Mouse (Mus musculus): ENCODE data around the gene Cmip. TPM values are rescaled to one million over a fixed set of nuclear protein-coding genes. Genes with fewer than 3 reads are reported as not detected.

Cmip gene
- polyA plus RNA-seq, 1 experiment from 2014 or later: 9.4 TPM

DNA sequence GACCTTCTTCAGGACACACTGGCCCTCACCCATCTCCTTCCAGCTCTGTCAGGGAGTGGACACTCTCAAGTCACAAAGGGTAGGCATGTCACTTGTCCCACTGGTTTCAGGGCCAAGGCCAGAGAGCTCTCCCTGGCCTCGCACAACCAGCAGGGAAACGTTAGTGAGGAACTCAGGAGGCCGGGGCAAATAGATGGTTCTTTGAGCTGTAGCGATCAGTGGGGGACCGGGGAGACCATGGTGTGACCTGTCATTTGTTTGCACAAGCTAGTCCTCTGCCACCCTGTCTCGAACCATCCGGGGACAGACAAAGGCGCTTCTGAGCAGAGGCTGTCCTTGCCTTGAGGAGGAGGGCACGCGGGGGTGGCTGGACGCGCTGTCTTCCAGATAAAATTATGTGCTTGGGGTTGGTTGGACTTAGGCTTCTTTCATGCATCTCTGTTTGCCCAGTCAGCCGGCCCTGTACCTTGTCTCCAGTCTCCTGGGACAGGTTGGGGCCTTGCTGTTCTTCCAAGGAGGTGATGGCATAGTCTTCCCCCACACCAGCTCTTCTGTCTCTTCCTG is 99.3 kb downstream of the Cmip start:
- no peak for ATAC-seq (replicated peaks; ENCODE audit: insufficient number of reproducible peaks, insufficient read depth, low FRiP score, low read depth)
- Histone ChIP-seq H3K9ac (no peak overlapping the region), H3K27me3 (no peaks in the 10 kb centered on the region), H3K27ac (no peak overlapping the region), H3K36me3 (no peaks in the 10 kb centered on the region), H3K4me3 (no peak overlapping the region), H3K9me3 (replicated peaks) (no peaks in the 10 kb centered on the region), H3K4me2 (no peak overlapping the region), H3K4me1 (replicated peaks) (peaks cover 16% of the 10 kb centered on the region; the same call in 1 of the 2 replicates)
- WGBS: 80% methylated on average over 13 of the region's 13 CpGs

DNA sequence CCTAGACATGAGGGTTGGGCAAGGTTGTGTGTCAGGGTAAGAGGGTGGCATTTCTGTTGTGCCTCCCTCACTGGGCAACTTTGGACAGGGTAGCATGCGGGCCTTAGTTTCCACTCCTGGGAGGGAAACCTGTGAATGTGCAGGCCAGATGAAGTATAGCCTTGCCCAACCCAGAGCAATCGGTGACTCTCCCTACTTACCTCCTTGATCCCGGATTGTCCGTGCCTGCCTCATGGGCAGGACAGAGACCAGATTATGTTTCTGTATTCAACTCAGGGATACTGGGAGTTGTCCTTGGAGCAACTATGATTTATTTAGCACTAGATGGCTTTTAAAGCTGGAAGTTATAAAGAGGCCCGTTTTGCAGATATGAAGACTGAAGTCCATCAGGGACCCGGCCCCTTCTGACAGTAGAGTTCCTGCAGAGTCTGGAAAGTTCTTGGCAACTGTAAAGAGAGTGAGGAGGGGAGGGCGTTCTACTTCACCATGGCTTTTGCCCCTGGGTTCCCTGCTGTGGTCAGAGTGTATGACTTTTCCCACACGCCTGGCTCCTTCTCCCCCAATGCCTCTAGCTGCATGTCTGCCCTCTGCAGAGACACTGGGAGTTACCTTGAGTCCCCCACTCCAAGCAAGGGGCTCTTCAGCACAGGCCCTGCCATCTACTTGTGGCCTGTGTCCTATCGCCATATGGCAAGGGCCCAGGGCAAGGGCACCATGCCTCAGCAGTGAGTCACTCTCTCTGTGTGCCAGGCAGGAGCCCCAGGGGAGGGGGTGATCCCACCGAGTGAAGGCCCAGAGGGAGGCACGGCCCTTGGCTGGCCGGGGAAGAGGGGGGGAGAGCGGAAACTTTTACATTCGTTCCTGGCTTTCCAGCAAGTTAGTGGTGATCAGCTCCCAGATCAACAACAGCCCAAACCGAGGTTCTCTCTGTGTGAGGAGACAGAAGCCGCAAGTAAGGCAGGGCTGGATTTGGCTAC is 100.9 kb downstream of the Cmip start:
- H3K27ac ChIP-seq: no peak overlapping the region
- ATAC-seq (replicated peaks; ENCODE audit: insufficient number of reproducible peaks, insufficient read depth, low FRiP score, low read depth): no peak
- H3K4me1 ChIP-seq (replicated peaks): peaks cover 29% of the 10 kb centered on the region
- no peak overlapping the region for H3K4me2 ChIP-seq
- no peak overlapping the region for H3K9ac ChIP-seq
- no peaks in the 10 kb centered on the region for H3K27me3 ChIP-seq
- H3K9me3 ChIP-seq (replicated peaks): no peaks in the 10 kb centered on the region
- 80% methylated on average over 16 of the region's 16 CpGs for WGBS
- no peak overlapping the region for H3K4me3 ChIP-seq
- H3K36me3 ChIP-seq: no peaks in the 10 kb centered on the region

DNA sequence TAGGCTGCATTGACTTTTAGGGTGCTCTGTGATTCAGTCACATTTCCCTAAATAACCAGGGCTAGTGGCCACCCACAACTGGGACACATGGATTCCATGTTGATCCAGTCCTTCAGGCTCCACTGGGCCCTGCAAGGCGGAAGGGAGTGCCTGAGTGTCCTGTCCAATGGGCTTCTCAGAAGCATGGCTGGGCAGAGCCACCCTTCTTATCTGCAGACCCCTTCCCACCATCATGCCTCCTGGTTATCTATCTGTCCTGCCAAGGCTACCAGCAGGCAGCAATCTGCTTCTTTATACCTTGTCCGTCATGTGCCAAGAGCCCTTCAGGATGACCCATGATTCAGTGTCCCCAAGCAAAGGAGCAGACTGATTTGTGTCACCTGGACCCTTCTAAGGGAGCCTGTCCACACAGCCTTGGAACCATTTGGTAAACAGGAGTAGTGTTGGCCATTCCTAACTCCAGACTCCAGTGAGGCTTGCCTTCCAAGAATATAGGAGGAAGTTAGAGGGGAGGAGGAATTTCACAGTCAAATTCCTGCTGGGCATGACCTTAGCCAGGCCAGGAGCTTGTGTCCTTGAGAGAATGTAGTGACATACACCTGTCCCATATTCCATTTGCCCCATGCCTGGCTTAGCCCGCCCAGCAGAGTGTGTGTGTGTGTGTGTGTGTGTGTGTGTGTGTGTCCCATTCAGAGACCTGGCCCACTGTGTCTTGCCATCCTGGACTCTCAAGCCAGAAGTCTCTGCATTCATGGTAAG is 103.5 kb downstream of the Cmip start:
- Histone ChIP-seq H3K4me2 (no peak overlapping the region), H3K27ac (no peak overlapping the region), H3K36me3 (no peaks in the 10 kb centered on the region), H3K4me1 (replicated peaks) (peaks cover 48% of the 10 kb centered on the region), H3K9me3 (replicated peaks) (no peaks in the 10 kb centered on the region), H3K9ac (no peak overlapping the region), H3K4me3 (no peak overlapping the region), H3K27me3 (no peaks in the 10 kb centered on the region)
- no peak for ATAC-seq (replicated peaks; ENCODE audit: insufficient number of reproducible peaks, insufficient read depth, low FRiP score, low read depth)
- WGBS: 85% methylated on average over 3 of the region's 3 CpGs

DNA sequence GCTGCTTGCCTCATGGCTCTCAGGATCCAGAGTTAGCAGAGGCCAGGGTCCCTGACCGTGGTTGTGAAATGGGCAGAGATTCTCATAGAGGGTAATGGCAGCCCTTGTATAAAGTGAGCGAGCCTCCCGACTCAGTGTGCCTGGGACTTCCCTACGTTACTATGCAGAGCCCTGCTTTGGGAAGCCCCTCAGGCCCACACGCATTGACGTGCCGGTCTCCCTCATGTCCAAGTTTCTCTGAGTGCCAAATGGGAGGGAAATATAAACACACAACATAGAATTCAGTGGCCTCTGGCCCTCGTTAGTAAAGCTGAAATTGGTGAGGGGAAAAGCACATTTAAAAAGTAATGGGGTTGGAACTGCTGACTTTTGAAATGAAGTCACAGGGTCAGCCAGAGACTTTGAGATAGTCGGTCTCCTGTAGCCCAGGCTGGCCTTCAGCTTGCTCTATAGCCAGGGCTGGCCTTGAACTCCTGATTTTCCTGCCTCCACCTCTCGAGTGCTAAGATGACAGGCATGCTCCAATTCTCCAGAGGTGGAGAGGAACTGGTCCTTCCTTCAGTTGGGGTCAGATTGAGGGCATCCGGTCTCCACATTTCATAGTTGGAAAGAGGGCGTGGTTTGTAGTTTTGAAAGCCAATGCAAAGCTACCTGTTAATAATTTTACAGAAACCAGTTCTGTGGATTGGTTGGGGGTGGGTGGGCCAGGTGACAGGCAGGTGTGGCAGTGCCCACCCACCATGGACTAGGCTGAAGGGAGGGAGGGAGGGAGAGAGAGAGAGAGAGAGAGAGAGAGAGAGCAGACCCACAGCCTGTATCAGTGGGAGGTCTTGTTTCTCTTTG is 105.0 kb downstream of the Cmip start:
- Histone ChIP-seq H3K9me3 (replicated peaks) (no peaks in the 10 kb centered on the region), H3K4me2 (no peak overlapping the region), H3K4me1 (replicated peaks) (peaks cover 53% of the 10 kb centered on the region), H3K27me3 (no peaks in the 10 kb centered on the region), H3K36me3 (no peaks in the 10 kb centered on the region), H3K9ac (no peak overlapping the region), H3K27ac (0 out of 2 replicates have a peak overlapping the region, but pooled peaks have one; percentile 22), H3K4me3 (no peak overlapping the region)
- no peak for ATAC-seq (replicated peaks; ENCODE audit: insufficient number of reproducible peaks, insufficient read depth, low FRiP score, low read depth)
- WGBS: 75% methylated on average over 12 of the region's 12 CpGs

DNA sequence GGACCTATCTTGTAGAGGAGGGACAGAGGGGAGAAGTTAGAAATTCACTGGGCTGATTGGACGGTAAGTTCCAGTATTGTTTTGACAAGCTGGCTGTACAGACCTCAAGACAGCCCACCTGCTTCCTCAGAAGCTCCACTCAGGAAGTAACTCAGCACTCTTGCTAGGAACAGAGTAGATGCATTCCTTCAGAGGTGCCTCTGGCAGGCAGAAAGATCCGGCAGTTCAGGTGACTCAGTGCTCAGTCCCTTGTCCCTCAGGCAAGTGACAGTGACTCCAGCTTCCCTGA is 105.5 kb downstream of the Cmip start:
- H3K9me3 ChIP-seq (replicated peaks): no peaks in the 10 kb centered on the region
- H3K27me3 ChIP-seq: no peaks in the 10 kb centered on the region
- no peak overlapping the region for H3K9ac ChIP-seq
- H3K36me3 ChIP-seq: no peaks in the 10 kb centered on the region
- no peak overlapping the region for H3K4me3 ChIP-seq
- H3K4me2 ChIP-seq: no peak overlapping the region
- H3K27ac ChIP-seq: peak overlapping the region; percentile 22; the same call in 1 of the 2 replicates
- WGBS: 33% methylated on average over 2 of the region's 2 CpGs
- H3K4me1 ChIP-seq (replicated peaks): peaks cover 51% of the 10 kb centered on the region
- ATAC-seq (replicated peaks; ENCODE audit: insufficient number of reproducible peaks, insufficient read depth, low FRiP score, low read depth): no peak

DNA sequence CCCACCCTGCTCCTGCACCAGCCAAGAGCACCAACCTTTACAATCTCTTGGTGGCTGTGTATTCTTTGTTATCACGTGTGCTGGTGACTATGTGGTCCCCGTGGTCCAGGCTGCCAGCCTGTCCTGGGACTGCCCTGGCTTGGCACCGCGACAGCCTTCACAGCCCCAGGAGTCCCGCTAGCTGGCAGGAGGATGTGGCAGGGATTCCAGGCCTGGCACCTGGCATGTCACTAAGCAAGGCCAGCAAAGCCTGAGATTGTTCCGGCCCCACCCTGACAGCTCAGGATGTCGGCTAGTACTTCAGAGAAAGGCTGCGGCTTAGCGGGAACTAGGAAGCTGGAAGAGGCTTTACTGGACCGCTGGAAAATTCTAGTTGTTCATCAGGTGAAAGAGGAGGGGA is 106.4 kb downstream of the Cmip start:
- H3K27me3 ChIP-seq: no peaks in the 10 kb centered on the region
- peaks cover 59% of the 10 kb centered on the region for H3K4me1 ChIP-seq (replicated peaks)
- 59% methylated on average over 10 of the region's 10 CpGs for WGBS
- H3K9ac ChIP-seq: no peak overlapping the region
- ATAC-seq (replicated peaks; ENCODE audit: insufficient number of reproducible peaks, insufficient read depth, low FRiP score, low read depth): no peak; the same call in 1 of the 2 replicates
- H3K9me3 ChIP-seq (replicated peaks): no peaks in the 10 kb centered on the region
- no peak overlapping the region for H3K27ac ChIP-seq
- H3K36me3 ChIP-seq: no peaks in the 10 kb centered on the region
- H3K4me2 ChIP-seq: no peak overlapping the region
- no peak overlapping the region for H3K4me3 ChIP-seq

DNA sequence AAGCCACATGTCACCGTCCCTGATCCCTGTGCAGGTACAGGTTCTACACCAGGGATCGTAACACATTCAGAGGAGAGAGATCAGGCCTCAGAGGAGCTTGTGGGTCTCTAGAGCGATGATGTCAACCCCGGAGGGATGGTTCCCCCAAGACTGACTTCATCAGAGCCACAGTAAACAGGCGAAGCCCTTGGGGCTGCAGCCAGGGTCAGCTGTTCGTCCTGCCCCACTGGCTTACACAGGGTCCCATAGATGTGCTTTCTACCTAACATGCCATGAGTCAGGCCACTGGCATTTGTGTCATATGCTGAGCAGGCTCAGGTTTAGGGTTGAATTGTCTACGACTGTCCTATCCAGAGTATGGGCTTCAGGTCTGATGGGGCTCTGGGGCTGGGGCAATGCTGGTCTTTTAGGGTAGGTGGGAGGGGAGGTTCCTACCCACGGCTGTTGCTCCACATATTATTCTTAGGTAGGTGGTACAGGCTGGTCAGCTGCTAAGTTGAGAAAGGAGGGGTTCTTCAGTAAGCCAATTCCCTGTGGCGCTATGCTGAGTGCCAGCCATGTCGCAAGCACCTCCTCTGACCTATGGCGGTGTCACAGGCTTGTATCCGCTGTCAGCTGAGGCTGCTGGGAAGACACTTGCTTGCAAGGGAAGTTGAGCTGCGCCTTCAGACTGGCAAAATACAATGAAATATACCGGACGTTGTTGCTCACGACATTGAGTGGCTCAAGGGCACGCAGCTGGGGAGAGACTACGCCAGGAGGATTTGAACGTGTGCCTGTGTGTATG is 107.7 kb downstream of the Cmip start:
- no peak for ATAC-seq (replicated peaks; ENCODE audit: insufficient number of reproducible peaks, insufficient read depth, low FRiP score, low read depth)
- 78% methylated on average over 19 of the region's 19 CpGs for WGBS
- Histone ChIP-seq H3K4me3 (no peak overlapping the region), H3K27ac (no peak overlapping the region), H3K4me2 (no peak overlapping the region), H3K27me3 (no peaks in the 10 kb centered on the region), H3K36me3 (no peaks in the 10 kb centered on the region), H3K9ac (no peak overlapping the region), H3K4me1 (replicated peaks) (peaks cover 70% of the 10 kb centered on the region), H3K9me3 (replicated peaks) (no peaks in the 10 kb centered on the region)

DNA sequence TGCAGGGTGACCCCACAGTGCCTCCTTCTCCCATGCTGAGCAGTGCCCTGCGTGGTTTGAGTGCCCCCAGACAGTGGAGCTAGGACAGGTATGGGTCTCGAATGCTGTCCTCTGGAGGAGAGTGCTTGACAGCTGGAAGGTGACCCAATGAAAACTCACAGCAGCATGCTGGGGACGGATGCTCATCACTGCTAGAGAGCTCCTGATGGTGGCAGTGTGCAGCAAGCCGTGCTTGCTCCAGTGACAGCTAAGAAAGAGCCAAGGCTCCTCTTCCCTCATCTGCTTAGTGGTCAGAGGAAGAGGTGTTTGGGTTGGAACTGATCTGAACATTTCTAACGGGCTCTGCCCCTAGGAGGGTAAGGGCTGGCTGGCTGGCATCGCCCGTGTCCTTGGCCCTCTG is 109.6 kb downstream of the Cmip start:
- ATAC-seq (replicated peaks; ENCODE audit: insufficient number of reproducible peaks, insufficient read depth, low FRiP score, low read depth): no peak
- Histone ChIP-seq H3K4me3 (no peak overlapping the region), H3K36me3 (no peaks in the 10 kb centered on the region), H3K27me3 (no peaks in the 10 kb centered on the region), H3K4me1 (replicated peaks) (peaks cover 76% of the 10 kb centered on the region), H3K9ac (no peak overlapping the region), H3K4me2 (no peak overlapping the region), H3K27ac (no peak overlapping the region), H3K9me3 (replicated peaks) (no peaks in the 10 kb centered on the region)
- 51% methylated on average over 7 of the region's 7 CpGs for WGBS

DNA sequence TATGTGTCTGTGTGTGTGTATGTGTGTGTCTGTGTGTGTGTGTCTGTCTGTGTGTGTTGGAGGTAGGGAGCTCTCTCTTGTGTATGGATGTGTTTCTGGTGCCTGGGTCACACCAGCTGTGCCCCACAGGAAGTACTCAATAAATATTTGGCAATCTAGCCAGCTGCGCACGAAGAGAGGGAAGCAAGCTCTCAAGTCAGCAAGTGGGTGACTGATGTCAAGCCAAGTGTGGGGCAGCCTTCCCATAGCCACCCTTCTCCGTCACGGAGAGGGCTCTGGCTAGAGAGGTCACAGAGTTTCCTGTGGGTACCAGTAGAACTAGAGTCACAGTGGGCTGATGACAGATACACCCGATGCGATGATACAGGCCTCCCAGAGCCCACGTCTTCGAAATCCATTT is 110.6 kb downstream of the Cmip start:
- Histone ChIP-seq H3K27me3 (no peaks in the 10 kb centered on the region), H3K27ac (no peak overlapping the region), H3K4me2 (no peak overlapping the region), H3K36me3 (no peaks in the 10 kb centered on the region), H3K4me3 (no peak overlapping the region), H3K9me3 (replicated peaks) (no peaks in the 10 kb centered on the region), H3K4me1 (replicated peaks) (peaks cover 76% of the 10 kb centered on the region), H3K9ac (no peak overlapping the region)
- no peak for ATAC-seq (replicated peaks; ENCODE audit: insufficient number of reproducible peaks, insufficient read depth, low FRiP score, low read depth)
- 63% methylated on average over 8 of the region's 8 CpGs for WGBS

DNA sequence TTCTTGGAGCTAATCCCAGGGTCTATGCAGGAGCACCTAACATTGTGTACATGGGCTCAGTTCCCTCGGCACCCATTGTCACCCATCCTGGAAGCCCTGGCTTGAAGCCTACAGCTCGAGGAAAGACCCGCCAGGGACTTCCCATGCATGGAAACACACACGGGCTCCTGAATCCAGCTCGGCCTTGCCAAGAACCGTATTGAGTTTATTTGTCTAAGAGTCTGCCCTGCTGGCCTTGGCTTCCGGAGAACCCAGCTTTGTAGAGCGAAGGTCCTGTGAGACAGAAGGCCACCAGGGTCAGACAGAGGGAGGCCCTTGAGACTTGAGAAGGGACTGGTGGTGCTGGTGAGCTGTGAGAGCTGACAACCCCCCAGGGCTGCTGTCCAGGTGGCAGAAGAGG is 111.9 kb downstream of the Cmip start:
- no peaks in the 10 kb centered on the region for H3K27me3 ChIP-seq
- H3K9ac ChIP-seq: no peak overlapping the region
- H3K9me3 ChIP-seq (replicated peaks): no peaks in the 10 kb centered on the region
- H3K27ac ChIP-seq: no peak overlapping the region
- 64% methylated on average over 8 of the region's 8 CpGs for WGBS
- peaks cover 73% of the 10 kb centered on the region for H3K4me1 ChIP-seq (replicated peaks)
- no peaks in the 10 kb centered on the region for H3K36me3 ChIP-seq
- H3K4me2 ChIP-seq: no peak overlapping the region
- ATAC-seq (replicated peaks; ENCODE audit: insufficient number of reproducible peaks, insufficient read depth, low FRiP score, low read depth): no peak
- H3K4me3 ChIP-seq: no peak overlapping the region

Measured in heart, embryonic 15.5 days (tissue).